Mouse (Mus musculus) C2C12 (cell line): ENCODE measurements around the gene Epha4. TPM values are rescaled to one million over a fixed set of nuclear protein-coding genes. Genes with fewer than 3 reads are reported as not detected.

Experiments used
- H3K27me3 ChIP-seq: one replicate; pipeline ENCODE4 v1.6.1; 2011; ENCODE audit not compliant: control insufficient read depth, insufficient read depth, insufficient read length
- H3K36me3 ChIP-seq: one replicate; pipeline ENCODE4 v1.6.1; 2011; ENCODE audit not compliant: control insufficient read depth, insufficient read depth
- H3K4me3 ChIP-seq: one replicate; pipeline ENCODE4 v1.5.1; 2011; ENCODE audit warnings: mild to moderate bottlenecking, control low read depth; ENCODE audit not compliant: poor library complexity, insufficient read depth, severe bottlenecking
- H3K79me2 ChIP-seq: one replicate; pipeline ENCODE4 v1.6.1; 2011; ENCODE audit not compliant: control insufficient read depth, insufficient read depth
- H3K79me3 ChIP-seq: one replicate; pipeline ENCODE4 v1.6.1; 2011; ENCODE audit warnings: low read depth, control low read depth
- H3ac ChIP-seq: one replicate; pipeline ENCODE3; 2011; ENCODE audit warnings: low read depth; ENCODE audit not compliant: control insufficient read depth, insufficient read length
- CEBPB ChIP-seq: IDR thresholded peaks from one replicate; pipeline ENCODE4 v1.6.1; 2011; ENCODE audit warnings: low read depth, mild to moderate bottlenecking, control low read depth, moderate library complexity
- CTCF ChIP-seq: IDR thresholded peaks from one replicate; pipeline ENCODE4 v1.5.1; 2011; ENCODE audit not compliant: control insufficient read depth, insufficient read depth, insufficient read length
- FOSL1 ChIP-seq: IDR thresholded peaks from one replicate; pipeline ENCODE4 v1.8.0; 2011; ENCODE audit warnings: mild to moderate bottlenecking, low read length; ENCODE audit not compliant: poor library complexity, insufficient read depth, severe bottlenecking
- MAX ChIP-seq: IDR thresholded peaks from one replicate; pipeline ENCODE4 v1.6.1; 2011; ENCODE audit warnings: mild to moderate bottlenecking, control low read depth
- MYOD1 ChIP-seq: IDR thresholded peaks from one replicate; pipeline ENCODE4 v1.6.1; 2011; ENCODE audit warnings: low read depth; ENCODE audit not compliant: control insufficient read depth, insufficient read length
- MYOG ChIP-seq: IDR thresholded peaks from one replicate; pipeline ENCODE4 v1.6.1; 2011; ENCODE audit not compliant: control insufficient read depth, insufficient read length; ENCODE audit errors: extremely low read depth
- USF1 ChIP-seq: IDR thresholded peaks from one replicate; pipeline ENCODE4 v1.6.1; 2011; ENCODE audit warnings: low read depth, mild to moderate bottlenecking, control low read depth, moderate library complexity
- polyA plus RNA-seq: library from polyadenylated mRNA; unstranded; fragments of >200 nt; fragmentation: generic; extraction: Trizol; gene quantifications from one replicate; pipeline ENCODE4 v1.2.1, GENCODE M21; 2012; ENCODE audit warnings: missing spikeins

Epha4 gene
- polyA plus RNA-seq, 1 experiment: 1.9 TPM

- Histone ChIP-seq H3K36me3 (no peaks in the 10 kb centered on the region), H3K27me3 (no peaks in the 10 kb centered on the region), H3K79me3 (no peaks in the 10 kb centered on the region), H3K4me3 (no peak overlapping the region), H3K79me2 (no peaks in the 10 kb centered on the region), H3ac (no peak overlapping the region)
- TF ChIP-seq CEBPB: no peak
Measured at GRCm38 (mm10) chr1:77539945-77540344, 25.1 kb upstream of the Epha4 start.

- no peaks in the 10 kb centered on the region for H3K79me3 ChIP-seq
- H3ac ChIP-seq: no peak overlapping the region
- H3K4me3 ChIP-seq: no peak overlapping the region
- H3K79me2 ChIP-seq: no peaks in the 10 kb centered on the region
- H3K36me3 ChIP-seq: no peaks in the 10 kb centered on the region
- no peaks in the 10 kb centered on the region for H3K27me3 ChIP-seq
- TF ChIP-seq MAX: no peak
- TF ChIP-seq MYOG: no peak
- TF ChIP-seq MYOD1: no peak
- TF ChIP-seq CTCF: no peak
- TF ChIP-seq CEBPB: no peak
- no peak for TF ChIP-seq FOSL1
- TF ChIP-seq USF1: no peak
Measured at GRCm38 (mm10) chr1:77538559-77538958, 23.7 kb upstream of the Epha4 start.

GRCm38 (mm10) chr1:77535905-77536304 is 21.0 kb upstream of the Epha4 start:
- Histone ChIP-seq H3K4me3 (no peak overlapping the region), H3K27me3 (no peaks in the 10 kb centered on the region), H3K79me3 (no peaks in the 10 kb centered on the region), H3ac (no peak overlapping the region), H3K79me2 (no peaks in the 10 kb centered on the region), H3K36me3 (no peaks in the 10 kb centered on the region)
- TF ChIP-seq USF1: no peak
- no peak for TF ChIP-seq MYOD1
- TF ChIP-seq MYOG: no peak
- TF ChIP-seq CTCF: no peak
- no peak for TF ChIP-seq MAX
- TF ChIP-seq FOSL1: no peak
- TF ChIP-seq CEBPB: no peak

GRCm38 (mm10) chr1:77532576-77533183 is 17.8 kb upstream of the Epha4 start:
- H3K79me3 ChIP-seq: no peaks in the 10 kb centered on the region
- no peak overlapping the region for H3ac ChIP-seq
- no peaks in the 10 kb centered on the region for H3K27me3 ChIP-seq
- H3K79me2 ChIP-seq: no peaks in the 10 kb centered on the region
- TF ChIP-seq CEBPB: no peak
- TF ChIP-seq MAX: no peak
- TF ChIP-seq MYOG: no peak
- TF ChIP-seq FOSL1: no peak
- TF ChIP-seq USF1: no peak
- no peak for TF ChIP-seq CTCF
- TF ChIP-seq MYOD1: no peak
- no peak overlapping the region for H3K4me3 ChIP-seq
- no peaks in the 10 kb centered on the region for H3K36me3 ChIP-seq

GRCm38 (mm10) chr1:77531934-77532575 is 17.2 kb upstream of the Epha4 start:
- H3K27me3 ChIP-seq: no peaks in the 10 kb centered on the region
- H3ac ChIP-seq: no peak overlapping the region
- TF ChIP-seq USF1 (no peak), MAX (no peak), CTCF (no peak), MYOG (no peak), FOSL1 (no peak), MYOD1 (no peak), CEBPB (no peak)
- H3K36me3 ChIP-seq: no peaks in the 10 kb centered on the region
- H3K4me3 ChIP-seq: no peak overlapping the region
- no peaks in the 10 kb centered on the region for H3K79me2 ChIP-seq
- no peaks in the 10 kb centered on the region for H3K79me3 ChIP-seq

- no peak overlapping the region for H3ac ChIP-seq
Measured at GRCm38 (mm10) chr1:77525082-77525481, 10.2 kb upstream of the Epha4 start.

More at GRCm38 (mm10) chr1:77525082-77525481, 10.2 kb upstream of the Epha4 start:
- no peak overlapping the region for H3K4me3 ChIP-seq
- H3K27me3 ChIP-seq: no peaks in the 10 kb centered on the region
- H3K36me3 ChIP-seq: no peaks in the 10 kb centered on the region
- H3K79me2 ChIP-seq: no peaks in the 10 kb centered on the region
- TF ChIP-seq MYOD1 (no peak), FOSL1 (no peak)
- no peaks in the 10 kb centered on the region for H3K79me3 ChIP-seq
